Mouse (Mus musculus) lung, embryonic 16.5 days (tissue): ENCODE results near the gene H2-Ke6. TPM values are rescaled to one million over a fixed set of nuclear protein-coding genes. Genes with fewer than 3 reads are reported as not detected.

ENCODE experiments used
- ATAC-seq: fragments of 200-750 bp; cut with Nextera tagmentation; 2 replicates; pipeline ENCODE4 v1.8.0; 2017; ENCODE audit warnings: low read depth, mild to moderate bottlenecking, moderate library complexity
- H3K27ac ChIP-seq: fragments of 300-500 bp; sonication (generic); 2 replicates; pipeline ENCODE4 v1.5.1; 2014; ENCODE audit warnings: mild to moderate bottlenecking, control low read depth, low read length
- H3K27me3 ChIP-seq: fragments of 300-500 bp; sonication (generic); 2 replicates; pipeline ENCODE4 v1.6.1; 2014; ENCODE audit warnings: low read depth, low read length, mixed read lengths; ENCODE audit not compliant: control insufficient read depth, insufficient read depth
- H3K36me3 ChIP-seq: fragments of 300-500 bp; sonication (generic); 2 replicates; pipeline ENCODE4 v1.6.1; 2014; ENCODE audit warnings: low read length; ENCODE audit not compliant: control insufficient read depth, insufficient read depth
- H3K4me1 ChIP-seq: fragments of 300-500 bp; sonication (generic); replicated peaks from 2 replicates; pipeline ENCODE4 v1.6.1; 2014; ENCODE audit warnings: low read length, mixed read lengths; ENCODE audit not compliant: control insufficient read depth, insufficient read depth
- H3K4me2 ChIP-seq: fragments of 300-500 bp; sonication (generic); 2 replicates; pipeline ENCODE4 v1.6.1; 2014; ENCODE audit warnings: low read depth, low read length, control low read depth
- H3K4me3 ChIP-seq: fragments of 300-500 bp; sonication (generic); 2 replicates; pipeline ENCODE4 v1.5.1; 2014; ENCODE audit warnings: mild to moderate bottlenecking, low read length, control low read depth
- H3K9ac ChIP-seq: fragments of 300-500 bp; sonication (generic); 2 replicates; pipeline ENCODE4 v1.6.1; 2014; ENCODE audit warnings: low read length, control low read depth
- H3K9me3 ChIP-seq: fragments of 300-500 bp; sonication (generic); 2 replicates; pipeline ENCODE4 v1.6.1; 2016; ENCODE audit warnings: low read length; ENCODE audit not compliant: control insufficient read depth
- WGBS: fragments of 180-500 bp; shearing (Covaris S2); extraction: QIAGEN DNeasy Blood & Tissue Kit; methylation state at CpG from one replicate; pipeline ENCODE4 v1.1.7; 2014; 5-methylcytosine and 5-hydroxymethylcytosine counted together
- polyA plus RNA-seq: library from polyadenylated mRNA; unstranded; fragments of >200 nt; fragmentation: Nextera tagmentation; extraction: Ambion mirVana; gene quantifications from 2 replicates; pipeline ENCODE4 v1.2.1, GENCODE M21; 2015

The H2-Ke6 gene
- polyA plus RNA-seq, 1 experiment from 2014 or later, result 40.9 TPM

DNA sequence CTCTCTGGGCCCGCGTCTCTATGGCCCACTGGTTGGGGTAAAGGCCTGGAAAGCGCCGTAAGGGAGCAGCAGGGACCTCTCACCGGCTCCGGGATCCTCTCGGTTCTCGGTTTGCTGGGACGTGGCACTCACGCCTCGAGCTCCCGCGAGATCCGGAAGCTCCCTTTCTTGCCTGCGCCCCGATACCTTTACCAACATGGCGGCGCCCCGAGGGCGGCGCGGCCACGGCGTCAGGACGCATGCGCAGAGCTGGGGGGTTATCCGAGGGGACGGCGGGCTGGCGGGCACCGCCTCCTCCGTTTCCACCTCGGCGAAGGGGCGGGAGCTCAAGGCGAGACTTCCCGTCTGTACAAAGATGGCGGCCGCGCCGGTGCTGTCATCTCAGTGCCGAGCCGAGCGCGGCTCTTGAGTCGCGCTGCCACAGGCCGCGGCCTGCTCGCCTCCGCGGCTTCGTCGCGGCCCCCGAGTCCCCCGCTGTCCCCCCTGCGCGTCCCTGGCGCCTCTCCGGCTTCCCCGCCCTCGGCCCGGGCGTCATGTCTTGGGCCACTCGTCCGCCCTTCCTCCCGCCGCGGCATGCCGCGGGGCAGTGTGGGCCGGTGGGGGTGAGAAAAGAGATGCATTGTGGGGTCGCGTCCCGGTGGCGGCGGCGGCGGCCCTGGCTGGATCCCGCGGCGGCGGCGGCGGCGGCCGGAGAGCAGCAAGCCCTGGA is 3.8 kb upstream of the H2-Ke6 start, which contains the start of the genes Slc39a7 and Rxrb:
Slc39a7 (minus strand) TSS at position 218 of the 709 bp plus-strand sequence.
Rxrb (plus strand) TSS at position 348 of the 709 bp plus-strand sequence.
- Histone ChIP-seq H3K9me3 (no peaks in the 10 kb centered on the region), H3K27ac (peak within 1 kb of the TSS; percentile 98), H3K4me3 (peak within 1 kb of the TSS; percentile 88), H3K9ac (peak within 1 kb of the TSS; percentile 93), H3K4me2 (peak within 1 kb of the TSS; percentile 95), H3K4me1 (peaks cover 41% of the 10 kb centered on the region), H3K36me3 (peaks cover 32% of the 10 kb centered on the region), H3K27me3 (no peaks in the 10 kb centered on the region)
- ATAC-seq, result peak; percentile 85
- under 1% methylated on average over 71 of the region's 88 CpGs for WGBS

- under 1% methylated on average over 20 of the region's 20 CpGs for WGBS
- peak overlapping the region; percentile 89 for H3K27ac ChIP-seq
- no peaks in the 10 kb centered on the region for H3K27me3 ChIP-seq
- H3K36me3 ChIP-seq, result peaks cover 27% of the 10 kb centered on the region
- peak overlapping the region; percentile 93 for H3K9ac ChIP-seq
- peak overlapping the region; percentile 88 for H3K4me3 ChIP-seq
- peak overlapping the region; percentile 95 for H3K4me2 ChIP-seq
- no peak for ATAC-seq
- no peaks in the 10 kb centered on the region for H3K9me3 ChIP-seq
- H3K4me1 ChIP-seq, result peaks cover 47% of the 10 kb centered on the region
Observed at GRCm38 (mm10) chr17:34030861-34031326, 3.0 kb upstream of the H2-Ke6 start.

- peak overlapping the region; percentile 95 for H3K4me2 ChIP-seq
- H3K4me3 ChIP-seq, result peak overlapping the region; percentile 88
- no peaks in the 10 kb centered on the region for H3K9me3 ChIP-seq
- no peak for ATAC-seq
- H3K9ac ChIP-seq, result peak overlapping the region; percentile 93
- H3K36me3 ChIP-seq, result peaks cover 20% of the 10 kb centered on the region
- WGBS, result 73% methylated on average over 21 of the region's 21 CpGs
- no peaks in the 10 kb centered on the region for H3K27me3 ChIP-seq
- H3K27ac ChIP-seq, result no peak overlapping the region
- H3K4me1 ChIP-seq, result peaks cover 54% of the 10 kb centered on the region
Observed at GRCm38 (mm10) chr17:34029890-34030595, 2.2 kb upstream of the H2-Ke6 start.

GRCm38 (mm10) chr17:34029150-34029889 is 1.5 kb upstream of the H2-Ke6 start:
- Histone ChIP-seq H3K9ac (no peak overlapping the region; the same call in 1 of the 2 replicates), H3K27me3 (no peaks in the 10 kb centered on the region), H3K27ac (no peak overlapping the region), H3K4me1 (peaks cover 54% of the 10 kb centered on the region), H3K9me3 (no peaks in the 10 kb centered on the region), H3K4me3 (no peak overlapping the region), H3K4me2 (peak overlapping the region; percentile 95), H3K36me3 (peaks cover 20% of the 10 kb centered on the region)
- no peak for ATAC-seq
- WGBS, result 87% methylated on average over 18 of the region's 18 CpGs

- peaks cover 17% of the 10 kb centered on the region for H3K36me3 ChIP-seq
- no peak overlapping the region for H3K4me3 ChIP-seq
- H3K27ac ChIP-seq, result peak overlapping the region; percentile 40
- H3K9ac ChIP-seq, result no peak overlapping the region
- H3K4me2 ChIP-seq, result peak overlapping the region; percentile 95; the same call in 1 of the 2 replicates
- no peaks in the 10 kb centered on the region for H3K27me3 ChIP-seq
- H3K9me3 ChIP-seq, result no peaks in the 10 kb centered on the region
- WGBS, result 71% methylated on average over 17 of the region's 17 CpGs
- peaks cover 58% of the 10 kb centered on the region for H3K4me1 ChIP-seq
- ATAC-seq, result no peak
Observed at GRCm38 (mm10) chr17:34028501-34029149, 765 bp upstream of the H2-Ke6 start.

DNA sequence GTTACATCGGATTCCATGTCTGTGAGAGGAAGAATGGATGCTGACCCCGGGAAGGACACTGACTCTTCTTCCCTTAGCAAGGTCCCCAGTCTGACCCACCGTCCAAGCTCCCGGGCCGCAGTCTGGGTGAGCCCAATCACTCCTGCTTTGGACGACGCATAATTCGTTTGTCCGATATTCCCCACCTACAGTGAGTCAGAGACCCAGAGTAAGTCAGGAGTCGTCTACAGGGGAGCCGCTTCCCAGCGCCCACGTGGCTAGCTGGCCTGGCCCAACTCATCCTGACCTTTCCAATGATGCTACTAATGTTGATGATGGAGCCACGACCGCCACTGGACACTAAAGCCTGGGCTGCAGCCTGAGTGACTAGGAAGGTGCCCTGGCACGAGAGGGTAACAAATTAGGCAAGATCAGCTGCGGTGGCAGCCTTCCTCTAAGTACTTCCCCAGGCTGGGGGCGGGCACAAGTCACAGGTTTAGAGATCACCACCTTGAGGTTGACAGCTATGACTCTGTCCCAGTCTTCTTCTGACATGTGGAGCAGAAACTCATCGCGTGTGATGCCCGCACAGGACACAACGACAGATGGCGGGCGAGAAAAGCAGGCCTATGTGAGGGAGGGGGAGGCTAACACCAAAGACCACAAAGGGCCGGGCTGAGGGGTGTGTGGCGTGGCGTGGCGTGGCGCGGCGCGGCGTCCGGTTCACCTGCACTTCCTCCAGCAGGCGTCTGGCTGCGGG is 774 bp downstream of the H2-Ke6 start:
- WGBS, result 10% methylated on average over 36 of the region's 36 CpGs
- Histone ChIP-seq H3K27me3 (no peaks in the 10 kb centered on the region), H3K4me3 (peak overlapping the region; percentile 60), H3K4me2 (peak overlapping the region; percentile 95), H3K4me1 (peaks cover 49% of the 10 kb centered on the region), H3K9me3 (no peaks in the 10 kb centered on the region), H3K9ac (peak overlapping the region; percentile 60), H3K27ac (peak overlapping the region; percentile 71), H3K36me3 (peaks cover 23% of the 10 kb centered on the region)
- ATAC-seq, result no peak; the same call in 1 of the 2 replicates

DNA sequence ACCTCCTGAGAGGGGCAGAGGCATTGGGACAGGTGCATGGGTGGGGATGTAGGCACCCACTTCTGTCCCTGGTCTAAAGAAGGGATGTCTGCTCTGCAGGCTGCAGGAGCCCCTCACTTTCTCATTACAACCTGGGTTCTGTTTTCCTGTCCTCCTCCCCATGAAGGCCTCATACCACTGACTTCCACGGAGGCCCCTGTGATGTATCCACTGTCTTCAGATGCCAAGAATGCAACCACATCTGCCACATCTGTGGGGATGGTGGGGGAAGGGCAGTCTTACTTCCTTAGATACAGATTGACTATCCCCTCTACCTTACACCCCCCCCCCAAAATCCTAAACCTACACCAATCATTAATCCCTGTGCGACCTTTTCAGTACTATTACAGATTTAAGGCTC is 1.6 kb downstream of the H2-Ke6 start:
- Histone ChIP-seq H3K9ac (no peak overlapping the region), H3K36me3 (peaks cover 27% of the 10 kb centered on the region), H3K4me3 (no peak overlapping the region), H3K9me3 (no peaks in the 10 kb centered on the region), H3K27me3 (no peaks in the 10 kb centered on the region), H3K4me2 (no peak overlapping the region), H3K27ac (no peak overlapping the region), H3K4me1 (peaks cover 49% of the 10 kb centered on the region)
- ATAC-seq, result no peak
- WGBS, result 31% methylated on average over 2 of the region's 2 CpGs

DNA sequence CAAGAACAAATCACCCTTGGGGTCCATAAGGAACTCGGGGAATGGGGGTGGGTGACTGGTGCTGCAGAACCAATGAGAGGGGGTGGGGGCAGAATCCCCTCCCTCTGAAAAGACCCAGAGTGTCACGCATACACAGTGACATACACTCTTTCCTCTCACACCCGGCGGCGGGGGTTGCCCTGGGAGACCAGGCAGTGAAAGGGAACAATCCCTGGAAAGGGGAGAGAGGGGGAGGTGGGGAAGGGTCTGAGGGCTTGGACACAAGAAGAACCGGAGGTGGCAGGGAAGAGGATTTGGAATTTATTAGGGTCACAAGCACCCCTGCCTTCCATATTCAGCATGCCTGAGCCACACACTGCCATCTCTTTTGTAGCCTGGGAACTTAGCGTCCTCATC is 2.1 kb downstream of the H2-Ke6 start:
- Histone ChIP-seq H3K27ac (no peak overlapping the region), H3K9me3 (no peaks in the 10 kb centered on the region), H3K27me3 (no peaks in the 10 kb centered on the region), H3K4me1 (peaks cover 49% of the 10 kb centered on the region), H3K9ac (peak overlapping the region; percentile 95), H3K4me2 (peak overlapping the region; percentile 78), H3K4me3 (peak overlapping the region; percentile 83), H3K36me3 (peaks cover 32% of the 10 kb centered on the region)
- ATAC-seq, result no peak
- WGBS, result 24% methylated on average over 7 of the region's 7 CpGs
